Mouse (Mus musculus): ENCODE measurements around the gene Syn2. TPM values are rescaled to one million over a fixed set of nuclear protein-coding genes. Genes with fewer than 3 reads are reported as not detected.

Gene Syn2
- total and polyA plus RNA-seq, 3 experiments = 4.4 to 5.4 (median 4.5) TPM

- Histone ChIP-seq H3K4me3 (no peak overlapping the region), H3K79me2 (replicated peaks; ENCODE audit: control insufficient read depth, insufficient read depth, low read length) (no peaks in the 10 kb centered on the region), H3K27ac (peak overlapping the region; percentile 87), H3K27me3 (ENCODE audit: control insufficient read depth, insufficient read depth, low read length) (no peaks in the 10 kb centered on the region), H3K36me3 (ENCODE audit: control insufficient read depth, insufficient read depth, low read length) (peaks cover 14% of the 10 kb centered on the region), H3K4me1 (ENCODE audit: control insufficient read depth, insufficient read depth, low read length) (peaks cover 6% of the 10 kb centered on the region), H3K9ac (ENCODE audit: low read depth, low read length) (no peak overlapping the region)
- intact Hi-C loops (cut with DNase I) = loop anchor here (5.0 to 10.0 kb wide), 2 partner anchors 774 to 1412 kb away; no protein-coding TSS in a partner anchor
- TF ChIP-seq CTCF (IDR thresholded peaks at IDR 0.05) (no peak), POLR2A (IDR thresholded peaks at IDR 0.05; ENCODE audit: insufficient read depth, low read depth, low read length) (no peak; the same call in 1 of the 2 replicates), EP300 (IDR thresholded peaks at IDR 0.05; ENCODE audit: insufficient read depth, low read depth, low read length) (no peak)
- peak; percentile 14 to 26 for DNase-seq
- WGBS = 51% methylated on average over 3 of the region's 3 CpGs
Measured at GRCm38 (mm10) chr6:115230557-115230956, 95.9 kb downstream of the Syn2 start.

- peak overlapping the region; percentile 38; the same call in 1 of the 2 replicates for H3K9ac ChIP-seq (ENCODE audit: low read depth, low read length)
- DNase-seq = peak in 1 of 2 experiments; percentile 14
- H3K79me2 ChIP-seq (replicated peaks; ENCODE audit: control insufficient read depth, insufficient read depth, low read length) = no peaks in the 10 kb centered on the region
- 0 out of 2 replicates have a peak, but pooled peaks have one; percentile 65 for TF ChIP-seq EP300 (IDR thresholded peaks at IDR 0.05; ENCODE audit: insufficient read depth, low read depth, low read length)
- TF ChIP-seq POLR2A (IDR thresholded peaks at IDR 0.05; ENCODE audit: insufficient read depth, low read depth, low read length) = no peak
- intact Hi-C loops (cut with DNase I) = loop anchor here (1.0 to 10.0 kb wide), 3 partner anchors 8 to 1410 kb away; no protein-coding TSS in a partner anchor
- 29% methylated on average over 4 of the region's 4 CpGs for WGBS
- H3K36me3 ChIP-seq (ENCODE audit: control insufficient read depth, insufficient read depth, low read length) = peaks cover 14% of the 10 kb centered on the region
- no peak overlapping the region for H3K4me3 ChIP-seq
- H3K27ac ChIP-seq = peak overlapping the region; percentile 87
- H3K4me1 ChIP-seq (ENCODE audit: control insufficient read depth, insufficient read depth, low read length) = peaks cover 6% of the 10 kb centered on the region
- H3K27me3 ChIP-seq (ENCODE audit: control insufficient read depth, insufficient read depth, low read length) = no peaks in the 10 kb centered on the region
Measured at GRCm38 (mm10) chr6:115231836-115232235, 97.1 kb downstream of the Syn2 start.

- H3K4me3 ChIP-seq = no peak overlapping the region
- peak overlapping the region; percentile 87 for H3K27ac ChIP-seq
- no peak overlapping the region; the same call in 1 of the 2 replicates for H3K9ac ChIP-seq (ENCODE audit: low read depth, low read length)
- TF ChIP-seq EP300 (IDR thresholded peaks at IDR 0.05; ENCODE audit: insufficient read depth, low read depth, low read length) = peak; percentile 89
- TF ChIP-seq CTCF (IDR thresholded peaks at IDR 0.05) = no peak
- peak; percentile 29; the same call in 1 of the 2 replicates for TF ChIP-seq POLR2A (IDR thresholded peaks at IDR 0.05; ENCODE audit: insufficient read depth, low read depth, low read length)
- no peaks in the 10 kb centered on the region for H3K79me2 ChIP-seq (replicated peaks; ENCODE audit: control insufficient read depth, insufficient read depth, low read length)
- WGBS = 58% methylated on average over 1 of the region's 1 CpGs
- peaks cover 16% of the 10 kb centered on the region for H3K36me3 ChIP-seq (ENCODE audit: control insufficient read depth, insufficient read depth, low read length)
- no peaks in the 10 kb centered on the region for H3K27me3 ChIP-seq (ENCODE audit: control insufficient read depth, insufficient read depth, low read length)
- peaks cover 6% of the 10 kb centered on the region for H3K4me1 ChIP-seq (ENCODE audit: control insufficient read depth, insufficient read depth, low read length)
- peak; percentile 49 to 59 for DNase-seq
- intact Hi-C loops (cut with DNase I) = loop anchor here (5.0 to 10.0 kb wide), 2 partner anchors 772 to 1410 kb away; no protein-coding TSS in a partner anchor
Measured at GRCm38 (mm10) chr6:115232562-115232961, 97.9 kb downstream of the Syn2 start.

GRCm38 (mm10) chr6:115238031-115239027 is 103.6 kb downstream of the Syn2 start:
- peaks cover 33% of the 10 kb centered on the region for H3K4me1 ChIP-seq (ENCODE audit: control insufficient read depth, insufficient read depth, low read length)
- 42% methylated on average over 9 of the region's 9 CpGs for WGBS
- TF ChIP-seq CTCF (IDR thresholded peaks at IDR 0.05) = 0 out of 2 replicates have a peak, but pooled peaks have one; percentile 2
- TF ChIP-seq POLR2A (IDR thresholded peaks at IDR 0.05; ENCODE audit: insufficient read depth, low read depth, low read length) = peak; percentile 64
- peak; percentile 100 for TF ChIP-seq EP300 (IDR thresholded peaks at IDR 0.05; ENCODE audit: insufficient read depth, low read depth, low read length)
- DNase-seq = peak; percentile 63 to 76
- H3K9ac ChIP-seq (ENCODE audit: low read depth, low read length) = no peak overlapping the region
- intact Hi-C loops (cut with DNase I) = loop anchor here (10.0 kb wide), 1 partner anchor 766 kb away; no protein-coding TSS in a partner anchor
- H3K36me3 ChIP-seq (ENCODE audit: control insufficient read depth, insufficient read depth, low read length) = peaks cover 29% of the 10 kb centered on the region
- no peaks in the 10 kb centered on the region for H3K79me2 ChIP-seq (replicated peaks; ENCODE audit: control insufficient read depth, insufficient read depth, low read length)
- H3K4me3 ChIP-seq = no peak overlapping the region
- H3K27ac ChIP-seq = peak overlapping the region; percentile 89
- no peaks in the 10 kb centered on the region for H3K27me3 ChIP-seq (ENCODE audit: control insufficient read depth, insufficient read depth, low read length)

- 0 out of 2 replicates have a peak overlapping the region, but pooled peaks have one; percentile 22 for H3K9ac ChIP-seq (ENCODE audit: low read depth, low read length)
- H3K79me2 ChIP-seq (replicated peaks; ENCODE audit: control insufficient read depth, insufficient read depth, low read length) = no peaks in the 10 kb centered on the region
- no peaks in the 10 kb centered on the region for H3K27me3 ChIP-seq (ENCODE audit: control insufficient read depth, insufficient read depth, low read length)
- 76% methylated on average over 7 of the region's 7 CpGs for WGBS
- TF ChIP-seq POLR2A (IDR thresholded peaks at IDR 0.05; ENCODE audit: insufficient read depth, low read depth, low read length) (no peak), CTCF (IDR thresholded peaks at IDR 0.05) (no peak), EP300 (IDR thresholded peaks at IDR 0.05; ENCODE audit: insufficient read depth, low read depth, low read length) (no peak)
- H3K27ac ChIP-seq = peak overlapping the region; percentile 89
- peaks cover 32% of the 10 kb centered on the region for H3K36me3 ChIP-seq (ENCODE audit: control insufficient read depth, insufficient read depth, low read length)
- no peak overlapping the region for H3K4me3 ChIP-seq
- H3K4me1 ChIP-seq (ENCODE audit: control insufficient read depth, insufficient read depth, low read length) = peaks cover 34% of the 10 kb centered on the region
- DNase-seq = no peak
- intact Hi-C loops (cut with DNase I) = loop anchor here (10.0 kb wide), 1 partner anchor 765 kb away; no protein-coding TSS in a partner anchor
Measured at GRCm38 (mm10) chr6:115239335-115239734, 104.6 kb downstream of the Syn2 start.
